Mouse (Mus musculus): Measurements from ENCODE around the gene Map4k2. TPM values are rescaled to one million over a fixed set of nuclear protein-coding genes. Genes with fewer than 3 reads are reported as not detected.

The Map4k2 gene
- polyA plus RNA-seq, 1 experiment from 2014 or later: 15.5 TPM

- H3K9me3 ChIP-seq: no peaks in the 10 kb centered on the region
- H3K4me3 ChIP-seq: no peak overlapping the region
- H3K4me2 ChIP-seq (replicated peaks): no peak overlapping the region
- peaks cover 88% of the 10 kb centered on the region for H3K36me3 ChIP-seq
- H3K4me1 ChIP-seq: no peaks in the 10 kb centered on the region
- H3K9ac ChIP-seq: no peak overlapping the region
- 93% methylated on average over 41 of the region's 42 CpGs for WGBS
- no peak; the same call in 1 of the 2 replicates for ATAC-seq (ENCODE audit: low FRiP score, low read depth)
- H3K27ac ChIP-seq: no peak overlapping the region
- H3K27me3 ChIP-seq: no peaks in the 10 kb centered on the region
Measured at GRCm38 (mm10) chr19:6375423-6376254, 34.7 kb downstream of the Map4k2 start.

GRCm38 (mm10) chr19:6376255-6376564, 35.3 kb downstream of the Map4k2 start:
- Histone ChIP-seq H3K9me3 (no peaks in the 10 kb centered on the region), H3K36me3 (peaks cover 86% of the 10 kb centered on the region), H3K27me3 (no peaks in the 10 kb centered on the region), H3K4me2 (replicated peaks) (no peak overlapping the region), H3K9ac (no peak overlapping the region), H3K4me1 (no peaks in the 10 kb centered on the region), H3K27ac (no peak overlapping the region), H3K4me3 (no peak overlapping the region)
- WGBS: 78% methylated on average over 14 of the region's 14 CpGs
- ATAC-seq (ENCODE audit: low FRiP score, low read depth): no peak

GRCm38 (mm10) chr19:6376643-6377042, 35.7 kb downstream of the Map4k2 start:
- peaks cover 82% of the 10 kb centered on the region for H3K36me3 ChIP-seq
- no peak overlapping the region for H3K27ac ChIP-seq
- H3K4me1 ChIP-seq: no peaks in the 10 kb centered on the region
- H3K4me2 ChIP-seq (replicated peaks): no peak overlapping the region
- H3K9ac ChIP-seq: no peak overlapping the region
- H3K9me3 ChIP-seq: no peaks in the 10 kb centered on the region
- H3K4me3 ChIP-seq: no peak overlapping the region
- no peaks in the 10 kb centered on the region for H3K27me3 ChIP-seq
- WGBS: 83% methylated on average over 2 of the region's 2 CpGs
- ATAC-seq (ENCODE audit: low FRiP score, low read depth): no peak

GRCm38 (mm10) chr19:6377327-6378040, 36.5 kb downstream of the Map4k2 start:
- ATAC-seq (ENCODE audit: low FRiP score, low read depth): no peak
- H3K4me2 ChIP-seq (replicated peaks): no peak overlapping the region
- no peaks in the 10 kb centered on the region for H3K4me1 ChIP-seq
- WGBS: 80% methylated on average over 11 of the region's 11 CpGs
- H3K27ac ChIP-seq: no peak overlapping the region
- H3K9me3 ChIP-seq: no peaks in the 10 kb centered on the region
- no peak overlapping the region for H3K4me3 ChIP-seq
- peaks cover 73% of the 10 kb centered on the region for H3K36me3 ChIP-seq
- no peak overlapping the region for H3K9ac ChIP-seq
- H3K27me3 ChIP-seq: no peaks in the 10 kb centered on the region

GRCm38 (mm10) chr19:6380411-6381166, 39.7 kb downstream of the Map4k2 start:
- no peak overlapping the region for H3K27ac ChIP-seq
- H3K9me3 ChIP-seq: no peaks in the 10 kb centered on the region
- H3K27me3 ChIP-seq: no peaks in the 10 kb centered on the region
- no peak for ATAC-seq (ENCODE audit: low FRiP score, low read depth)
- 95% methylated on average over 9 of the region's 9 CpGs for WGBS
- H3K36me3 ChIP-seq: peaks cover 43% of the 10 kb centered on the region
- no peak overlapping the region for H3K4me3 ChIP-seq
- H3K4me2 ChIP-seq (replicated peaks): no peak overlapping the region
- H3K9ac ChIP-seq: no peak overlapping the region
- H3K4me1 ChIP-seq: peaks cover 19% of the 10 kb centered on the region

- no peak overlapping the region for H3K27ac ChIP-seq
- H3K27me3 ChIP-seq: no peaks in the 10 kb centered on the region
- peaks cover 19% of the 10 kb centered on the region for H3K4me1 ChIP-seq
- H3K36me3 ChIP-seq: peaks cover 37% of the 10 kb centered on the region
- no peak overlapping the region for H3K4me3 ChIP-seq
- H3K9me3 ChIP-seq: no peaks in the 10 kb centered on the region
- H3K4me2 ChIP-seq (replicated peaks): no peak overlapping the region
- no peak overlapping the region for H3K9ac ChIP-seq
- ATAC-seq (ENCODE audit: low FRiP score, low read depth): no peak
- WGBS: 95% methylated on average over 5 of the region's 5 CpGs
Measured at GRCm38 (mm10) chr19:6381238-6381637, 40.3 kb downstream of the Map4k2 start.

- Histone ChIP-seq H3K9me3 (no peaks in the 10 kb centered on the region), H3K4me1 (peaks cover 19% of the 10 kb centered on the region), H3K27ac (no peak overlapping the region), H3K4me2 (replicated peaks) (no peak overlapping the region), H3K4me3 (no peak overlapping the region), H3K9ac (0 out of 2 replicates have a peak overlapping the region, but pooled peaks have one; percentile 3), H3K36me3 (peaks cover 25% of the 10 kb centered on the region), H3K27me3 (no peaks in the 10 kb centered on the region)
- ATAC-seq (ENCODE audit: low FRiP score, low read depth): no peak
- 76% methylated on average over 4 of the region's 4 CpGs for WGBS
Measured at GRCm38 (mm10) chr19:6382323-6382924, 41.5 kb downstream of the Map4k2 start.

- Histone ChIP-seq H3K4me2 (replicated peaks) (no peak overlapping the region; the same call in 1 of the 2 replicates), H3K27ac (peak overlapping the region; percentile 48)
Measured at GRCm38 (mm10) chr19:6383470-6383869, 42.5 kb downstream of the Map4k2 start.

GRCm38 (mm10) chr19:6384128-6384527, 43.2 kb downstream of the Map4k2 start, which contains the start of gene Pygm:
TSS of gene Pygm (plus strand) at chr19:6384399.
- ATAC-seq (ENCODE audit: low FRiP score, low read depth): peak; percentile 68
- Histone ChIP-seq H3K27ac (peak within 1 kb of the TSS; percentile 48), H3K27me3 (peaks cover 6% of the 10 kb centered on the region), H3K9ac (no peak within 1 kb of the TSS), H3K36me3 (peaks cover 8% of the 10 kb centered on the region), H3K4me2 (replicated peaks) (peak within 1 kb of the TSS; percentile 17; the same call in 1 of the 2 replicates), H3K4me3 (no peak within 1 kb of the TSS), H3K4me1 (peaks cover 21% of the 10 kb centered on the region), H3K9me3 (no peaks in the 10 kb centered on the region)
- WGBS: 17% methylated on average over 7 of the region's 7 CpGs

More at GRCm38 (mm10) chr19:6383470-6383869, 42.5 kb downstream of the Map4k2 start:
- Histone ChIP-seq H3K27me3 (no peaks in the 10 kb centered on the region), H3K9me3 (no peaks in the 10 kb centered on the region), H3K36me3 (peaks cover 15% of the 10 kb centered on the region), H3K4me1 (peaks cover 19% of the 10 kb centered on the region), H3K9ac (no peak overlapping the region), H3K4me3 (no peak overlapping the region)
- ATAC-seq (ENCODE audit: low FRiP score, low read depth): no peak
- 45% methylated on average over 5 of the region's 5 CpGs for WGBS

- WGBS: 77% methylated on average over 11 of the region's 11 CpGs
- Histone ChIP-seq H3K27me3 (peaks cover 7% of the 10 kb centered on the region), H3K9ac (no peak overlapping the region), H3K4me1 (peaks cover 29% of the 10 kb centered on the region), H3K4me3 (no peak overlapping the region), H3K4me2 (replicated peaks) (0 out of 2 replicates have a peak overlapping the region, but pooled peaks have one; percentile 17), H3K27ac (no peak overlapping the region), H3K9me3 (no peaks in the 10 kb centered on the region), H3K36me3 (peaks cover 4% of the 10 kb centered on the region; the same call in 1 of the 2 replicates)
- no peak for ATAC-seq (ENCODE audit: low FRiP score, low read depth)
Measured at GRCm38 (mm10) chr19:6384954-6385353, 44.0 kb downstream of the Map4k2 start.

- H3K9me3 ChIP-seq: no peaks in the 10 kb centered on the region
- no peak overlapping the region for H3K9ac ChIP-seq
- H3K27me3 ChIP-seq: peaks cover 7% of the 10 kb centered on the region
- H3K36me3 ChIP-seq: peaks cover 4% of the 10 kb centered on the region; the same call in 1 of the 2 replicates
- WGBS: 69% methylated on average over 5 of the region's 5 CpGs
- no peak overlapping the region for H3K27ac ChIP-seq
- ATAC-seq (ENCODE audit: low FRiP score, low read depth): no peak
- H3K4me2 ChIP-seq (replicated peaks): peak overlapping the region; percentile 17; the same call in 1 of the 2 replicates
- H3K4me1 ChIP-seq: peaks cover 32% of the 10 kb centered on the region
- H3K4me3 ChIP-seq: no peak overlapping the region
Measured at GRCm38 (mm10) chr19:6385419-6385818, 44.5 kb downstream of the Map4k2 start.
